Mouse (Mus musculus) ES-E14 (cell line): ENCODE data around the gene Klf9.

Experiments used
- MAFK ChIP-seq: IDR thresholded peaks from 2 replicates; pipeline ENCODE4 v1.6.1; 2014; ENCODE audit warnings: mild to moderate bottlenecking, low read depth, low read length, inconsistent platforms; ENCODE audit not compliant: insufficient read depth
- ZNF384 ChIP-seq: IDR thresholded peaks from 2 replicates; pipeline ENCODE4 v1.6.1; 2012; ENCODE audit warnings: low read depth, low read length, inconsistent platforms

DNA sequence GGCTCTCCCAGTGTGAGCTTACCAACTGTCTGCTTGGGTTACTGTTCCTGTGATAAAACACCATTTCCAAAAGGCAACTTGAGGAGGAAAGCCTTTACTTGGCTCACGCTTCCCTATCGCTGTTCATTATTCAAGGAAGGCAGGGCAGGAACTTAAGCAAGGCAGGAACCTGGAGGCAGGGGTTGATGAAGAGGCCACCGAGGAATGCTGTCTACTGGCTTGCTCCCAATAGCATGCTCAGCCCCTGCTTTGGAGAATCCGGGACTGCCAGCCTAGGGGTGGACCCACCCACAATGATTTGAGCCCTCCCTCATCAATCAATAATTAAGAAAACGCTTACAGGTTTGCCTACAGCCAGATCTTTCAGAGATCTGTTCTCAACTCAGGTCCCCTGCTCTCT, 47.5 kb upstream of the Klf9 start:
- TF ChIP-seq ZNF384 (no peak), MAFK (no peak)
